Mouse (Mus musculus) thymus, postnatal 4 days (tissue): ENCODE measurements around the gene Casr.

Source experiments
- DNase-seq: peaks from one replicate; pipeline ENCODE4 v3.0.0; 2021

Gene Casr

DNA sequence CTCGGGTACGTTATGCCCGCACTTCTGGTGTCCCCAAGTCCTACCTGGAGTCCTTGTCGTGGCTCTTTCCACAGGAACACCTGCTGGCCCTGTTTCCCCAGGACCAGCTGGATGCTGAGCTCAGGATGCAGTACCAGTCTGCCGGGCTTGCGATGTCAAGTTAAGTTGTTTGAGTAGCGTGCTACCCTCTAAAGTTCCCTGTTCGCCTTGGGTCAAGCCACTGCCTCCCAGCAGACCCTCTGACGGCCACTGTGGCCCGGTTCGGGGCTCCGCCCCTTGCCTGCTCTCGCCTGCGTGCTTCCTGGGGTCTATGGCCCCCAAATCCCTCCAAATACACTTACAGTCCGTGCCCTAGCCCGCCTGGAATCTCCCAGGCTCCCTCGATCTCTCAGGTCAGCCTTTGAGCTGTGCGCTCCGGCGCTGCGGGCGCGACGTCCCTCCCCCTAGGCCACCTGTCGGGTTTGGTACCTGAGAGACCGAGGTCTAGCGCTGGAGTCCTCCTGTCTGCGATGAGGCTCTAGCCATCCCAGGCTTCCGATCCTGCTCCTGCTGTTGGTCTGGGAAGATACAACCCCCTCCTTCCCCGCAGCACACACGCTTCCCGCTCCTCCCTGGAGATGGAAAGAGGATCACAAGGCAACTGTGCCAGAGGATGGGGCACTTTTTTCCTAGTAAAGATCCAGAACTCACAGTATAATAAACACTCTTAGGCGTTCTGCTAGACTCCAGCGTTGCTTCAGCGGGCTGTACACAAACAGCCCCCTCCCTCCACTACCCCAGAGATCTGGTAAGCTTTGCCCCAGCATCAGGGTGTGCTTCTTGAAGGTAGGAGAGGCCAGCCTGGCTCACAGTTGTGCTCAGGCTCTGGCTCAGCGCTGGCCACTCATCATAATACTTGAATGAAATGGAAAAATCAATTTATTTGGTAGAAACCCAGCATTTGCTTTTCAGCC is at the start of gene Casr:
Gene Casr (minus strand): TSS at position 756 of the 953 bp plus-strand sequence.
- DNase-seq: no peak

DNA sequence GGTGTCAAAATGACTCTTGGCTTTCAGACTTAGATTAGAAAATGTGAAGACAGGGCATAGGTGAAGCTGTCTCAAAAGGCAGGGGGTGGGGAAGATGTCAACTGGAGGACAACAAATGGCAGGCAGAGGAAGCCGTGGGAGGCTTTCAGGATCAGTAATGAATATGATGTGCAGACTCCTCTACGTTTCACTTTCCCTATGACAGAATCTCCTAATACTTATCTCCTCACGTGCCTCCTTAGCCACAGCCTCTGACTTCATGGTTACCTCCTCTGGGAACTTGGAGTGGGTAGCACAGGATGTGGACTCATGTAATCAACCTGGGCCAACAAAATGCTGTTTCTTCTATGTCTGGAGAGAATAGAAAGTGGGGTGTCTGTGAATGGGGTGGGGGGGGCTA is 40.7 kb upstream of the Casr start:
- no peak for DNase-seq

DNA sequence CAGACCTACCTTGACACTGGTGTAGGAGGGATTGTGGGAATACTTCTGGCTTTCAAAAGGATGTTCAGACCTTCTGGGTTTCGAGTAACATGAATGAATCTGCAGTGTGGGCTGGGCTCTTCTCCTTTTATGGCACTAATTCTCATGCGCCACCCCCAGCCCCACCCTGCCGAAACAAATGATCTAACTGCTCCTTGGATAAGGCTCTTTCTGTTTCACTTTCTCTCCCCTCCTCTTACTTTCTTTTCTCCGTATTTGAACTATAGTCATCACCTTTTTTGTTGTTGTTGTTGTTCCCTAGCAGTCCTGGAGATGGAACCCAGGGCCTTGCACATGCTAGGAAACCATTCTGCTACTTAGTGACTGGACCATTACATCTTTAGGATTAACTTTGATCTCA is 36.3 kb upstream of the Casr start:
- no peak for DNase-seq

DNA sequence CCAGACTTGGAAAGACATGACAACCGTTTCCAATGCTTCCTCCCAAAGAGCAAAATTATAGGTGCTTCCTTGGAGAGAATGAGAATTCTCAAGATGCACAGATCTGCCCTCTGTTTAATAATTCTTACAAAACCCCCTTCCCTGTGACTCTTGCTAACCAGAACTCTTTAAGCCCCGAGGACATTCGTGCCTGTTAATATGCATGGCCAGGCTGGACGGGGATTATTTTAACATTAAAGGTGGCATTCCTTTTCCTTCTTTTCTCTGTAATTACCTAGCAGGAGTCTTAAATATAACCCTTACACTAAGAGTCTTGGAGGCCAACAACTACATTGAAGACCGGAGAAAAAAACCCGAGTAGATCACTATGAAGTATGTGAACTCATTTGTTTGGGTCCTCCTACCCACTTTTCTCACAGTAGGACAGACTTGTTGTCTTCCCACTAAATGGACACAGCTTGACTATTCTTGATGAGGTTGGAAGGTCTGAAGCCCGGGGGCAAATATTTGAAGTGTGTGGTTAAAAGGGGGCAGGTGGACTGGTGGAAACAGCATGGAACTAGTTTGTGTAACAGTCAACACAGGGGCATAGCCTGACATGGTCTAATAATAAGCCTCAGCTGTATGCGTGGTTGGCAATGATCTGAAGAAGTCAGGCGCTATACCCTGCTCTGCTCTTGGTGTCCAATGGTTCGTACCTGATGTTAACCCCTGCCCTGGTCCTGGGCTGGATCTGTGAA is 34.9 kb upstream of the Casr start:
- DNase-seq: no peak

DNA sequence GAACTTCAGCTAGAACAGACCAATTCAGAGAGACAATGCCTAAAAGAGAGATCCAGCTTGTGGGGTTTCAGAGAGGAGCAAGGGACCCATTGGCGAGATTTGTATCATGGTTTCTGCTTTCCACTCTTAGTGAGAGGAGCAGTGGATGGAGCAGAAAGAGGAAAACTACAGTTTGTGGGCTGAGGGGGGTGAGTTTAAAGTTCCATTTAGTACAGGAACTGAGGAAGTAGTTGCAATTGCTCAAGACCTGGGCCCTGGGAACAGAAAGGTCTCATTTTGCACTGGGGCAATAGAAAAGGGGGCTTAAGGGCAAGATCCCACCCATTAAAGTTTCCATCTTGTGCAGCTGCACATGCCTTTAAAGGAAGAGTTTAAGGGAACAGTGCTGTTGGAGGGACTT is 28.0 kb upstream of the Casr start:
- DNase-seq: no peak

DNA sequence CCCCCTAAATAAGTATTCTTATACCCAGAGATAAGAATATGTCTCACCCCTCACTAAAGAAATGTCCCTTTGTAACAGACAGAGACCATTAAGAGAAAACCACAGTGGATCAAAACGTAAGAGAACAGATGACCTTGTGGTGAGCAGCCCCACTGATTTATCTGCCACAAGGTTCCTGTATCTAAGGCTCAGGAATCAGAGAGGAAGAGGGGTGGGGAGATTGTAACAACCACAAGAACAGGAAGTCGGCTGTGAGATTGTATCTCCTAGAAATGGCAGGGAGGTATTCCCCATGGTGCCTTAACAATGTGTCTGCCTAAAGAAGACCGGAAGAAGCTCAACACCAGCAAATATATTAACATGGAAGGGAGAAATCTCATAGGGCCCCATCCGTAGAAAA is 26.0 kb upstream of the Casr start:
- DNase-seq: no peak

DNA sequence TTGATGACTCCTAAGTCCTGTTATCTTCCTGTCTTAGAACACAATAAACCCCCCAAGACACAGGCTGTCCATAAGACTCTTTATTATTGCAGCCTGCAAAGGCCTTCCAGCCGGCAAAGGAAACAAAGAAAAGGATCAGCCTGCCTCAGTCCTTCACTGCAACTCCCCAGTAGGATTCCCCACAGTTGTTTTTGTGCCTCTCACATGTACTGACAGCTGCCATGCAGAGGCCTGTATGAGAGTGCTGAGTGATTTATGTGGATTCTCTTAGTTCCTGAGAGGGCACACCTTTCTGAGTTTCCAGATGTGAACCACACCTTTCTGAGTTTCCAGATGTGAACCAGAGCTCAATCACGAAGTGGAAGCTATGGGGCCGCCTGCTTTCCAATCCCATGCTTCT is 20.1 kb upstream of the Casr start:
- DNase-seq: no peak

GRCm38 (mm10) chr16:36571942-36572341 is 10.0 kb upstream of the Casr start:
- DNase-seq: no peak

DNA sequence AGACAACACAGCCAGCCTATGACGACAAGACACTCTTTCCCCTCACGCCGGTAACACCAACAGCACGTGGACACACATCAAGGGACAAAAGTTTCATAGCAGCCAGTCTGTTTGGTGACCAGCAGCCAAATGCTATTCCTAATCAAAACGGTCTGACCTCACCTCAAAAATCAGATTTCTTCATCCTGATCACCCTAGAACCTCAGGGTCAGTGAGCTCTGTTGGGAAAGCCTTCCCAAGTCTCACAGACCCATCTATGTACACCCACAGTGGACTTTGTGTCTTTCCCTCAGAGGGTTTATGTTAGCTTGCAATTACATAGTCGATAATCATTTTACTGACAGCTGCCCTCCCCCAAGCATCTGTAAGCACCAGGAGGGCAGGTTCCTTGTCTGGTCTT is 2.4 kb downstream of the Casr start:
- no peak for DNase-seq

GRCm38 (mm10) chr16:36555672-36556165 is 6.2 kb downstream of the Casr start:
- no peak for DNase-seq

DNA sequence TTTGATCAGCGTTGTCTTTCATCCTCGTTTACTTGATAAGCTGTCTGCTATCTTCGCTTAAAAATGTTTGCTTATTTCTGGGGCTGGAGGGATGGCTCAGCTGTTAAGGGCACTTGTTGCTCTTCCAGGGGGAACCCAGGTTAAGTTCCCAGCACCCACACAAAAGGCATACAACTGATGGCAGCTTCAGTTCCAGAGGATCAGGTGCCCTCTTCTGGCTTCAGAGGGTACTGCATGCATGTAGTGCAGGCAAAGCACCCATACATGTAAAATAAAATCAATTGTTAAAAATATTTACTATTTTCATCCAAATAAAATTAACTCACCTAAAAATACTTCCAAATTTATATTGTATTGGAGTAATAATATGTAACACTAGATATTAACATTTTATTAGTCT is 8.3 kb downstream of the Casr start:
- peak; percentile 35 for DNase-seq

- no peak for DNase-seq
Measured at GRCm38 (mm10) chr16:36545333-36545732, 16.6 kb downstream of the Casr start.

GRCm38 (mm10) chr16:36543091-36543490 is 18.9 kb downstream of the Casr start:
- DNase-seq: no peak

GRCm38 (mm10) chr16:36540834-36541233 is 21.1 kb downstream of the Casr start:
- DNase-seq: no peak

DNA sequence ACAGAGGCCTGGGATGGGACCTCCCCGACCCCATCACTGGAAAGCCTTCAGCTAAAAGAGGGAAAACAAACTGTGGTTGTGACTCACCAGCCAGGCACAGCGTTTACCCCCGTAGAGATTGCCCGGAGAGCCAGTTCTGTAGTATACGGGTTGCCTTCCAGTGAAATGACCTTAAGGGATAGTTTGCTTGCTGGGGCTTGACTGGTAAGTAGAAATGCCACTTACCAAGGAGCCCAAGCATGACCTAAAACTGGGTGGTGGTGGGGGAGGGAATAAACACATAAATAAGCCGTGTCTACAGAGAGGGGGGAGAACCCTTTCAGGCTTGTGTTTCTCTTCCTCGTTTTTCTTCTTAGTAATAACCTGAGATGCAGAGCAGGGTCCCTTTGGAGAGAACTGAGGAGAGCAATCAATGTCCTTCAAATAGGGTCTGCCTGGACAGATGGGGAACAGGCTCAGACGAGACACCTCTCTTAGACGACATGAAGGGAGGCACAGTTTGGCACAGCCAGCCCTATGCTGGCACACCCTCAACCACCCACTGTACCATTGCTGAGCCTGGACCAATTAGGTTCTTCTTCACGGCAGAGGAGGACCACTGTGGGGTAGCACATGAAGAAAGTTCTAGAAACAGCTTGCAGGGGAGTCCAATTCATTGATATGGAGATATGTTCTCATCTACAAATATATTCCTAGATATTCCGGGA is 28.8 kb downstream of the Casr start:
- no peak for DNase-seq

- no peak for DNase-seq
Measured at GRCm38 (mm10) chr16:36532046-36532445, 29.9 kb downstream of the Casr start.

GRCm38 (mm10) chr16:36531630-36532029 is 30.3 kb downstream of the Casr start:
- DNase-seq: no peak

GRCm38 (mm10) chr16:36530566-36531552 is 31.1 kb downstream of the Casr start:
- DNase-seq: peak; percentile 13

DNA sequence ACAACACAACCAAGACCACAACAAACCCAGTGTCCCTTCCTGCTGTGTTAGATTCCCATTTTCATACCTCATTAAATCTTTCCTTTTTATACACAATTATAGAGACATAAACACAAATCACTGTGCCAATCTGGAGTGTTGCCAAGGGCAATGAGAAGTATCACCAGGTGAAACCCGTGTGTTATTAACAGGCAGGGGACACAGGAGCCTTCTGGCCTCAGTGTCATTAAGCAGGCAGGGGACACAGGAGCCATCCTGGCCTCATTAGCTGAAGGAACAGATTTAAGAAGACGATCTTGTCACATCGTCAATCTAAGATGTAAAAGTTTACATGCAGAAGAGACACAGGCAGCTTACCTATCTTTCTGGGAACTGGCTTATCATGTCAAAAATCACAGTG is 33.1 kb downstream of the Casr start:
- no peak for DNase-seq

DNA sequence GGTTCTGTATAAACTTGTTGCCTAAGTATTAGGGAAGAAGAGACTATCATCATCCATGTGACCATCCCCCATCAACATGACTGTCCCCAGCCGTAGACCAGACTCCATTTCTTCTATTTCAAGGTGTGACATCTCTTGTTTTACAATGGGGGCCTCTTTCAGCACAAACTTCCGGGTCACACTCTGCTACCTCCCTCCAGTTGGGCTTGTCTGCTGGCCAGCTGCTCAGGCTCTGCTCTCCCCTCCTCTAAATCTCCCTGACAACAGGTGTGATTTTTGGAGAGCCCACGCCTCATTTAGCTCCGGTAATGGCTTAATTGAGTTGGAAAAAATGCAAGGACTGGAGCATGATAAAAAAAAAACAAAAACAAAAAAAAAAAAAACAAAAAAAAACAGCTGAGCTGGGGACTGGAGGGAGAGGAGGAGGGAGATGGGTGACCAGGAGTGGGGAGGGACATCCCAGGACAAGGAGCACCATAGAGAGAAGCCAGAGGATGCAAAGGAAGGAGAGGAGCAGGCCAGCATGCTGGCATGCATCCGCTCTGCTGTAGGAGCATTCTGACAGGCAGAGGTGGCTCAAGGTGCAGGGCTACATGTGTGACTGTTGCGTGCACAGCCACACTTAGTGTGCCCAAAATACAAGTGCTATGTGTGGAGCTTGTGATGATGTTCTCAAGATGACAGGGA is 35.2 kb downstream of the Casr start:
- no peak for DNase-seq

DNA sequence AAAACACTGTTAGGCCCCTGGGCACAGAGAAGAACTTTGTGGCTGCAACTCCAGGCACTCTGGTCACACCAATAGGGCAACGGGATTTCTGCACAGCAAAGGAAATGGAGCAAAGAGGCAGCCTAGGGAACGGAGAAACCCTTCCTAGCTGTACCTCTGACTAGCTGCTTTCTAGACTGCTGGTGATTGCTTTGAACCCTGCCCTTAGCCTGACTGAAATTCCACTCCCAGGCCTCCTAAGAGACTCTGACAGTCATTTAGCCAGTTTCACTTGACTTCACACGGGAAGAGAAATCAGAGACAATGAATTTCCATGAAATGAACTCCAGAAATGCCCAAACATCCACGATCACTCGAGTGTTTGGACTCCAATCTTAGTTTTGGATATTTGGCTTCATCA is 38.8 kb downstream of the Casr start:
- no peak for DNase-seq
